Mouse (Mus musculus): ENCODE data around the gene Rasl12. TPM values are rescaled to one million over a fixed set of nuclear protein-coding genes. Genes with fewer than 3 reads are reported as not detected.
A peak's percentile ranks its signal among the peaks of the same experiment; 100 is the strongest.

Rasl12 gene
- polyA plus RNA-seq, 1 experiment, result 4.4 TPM

DNA sequence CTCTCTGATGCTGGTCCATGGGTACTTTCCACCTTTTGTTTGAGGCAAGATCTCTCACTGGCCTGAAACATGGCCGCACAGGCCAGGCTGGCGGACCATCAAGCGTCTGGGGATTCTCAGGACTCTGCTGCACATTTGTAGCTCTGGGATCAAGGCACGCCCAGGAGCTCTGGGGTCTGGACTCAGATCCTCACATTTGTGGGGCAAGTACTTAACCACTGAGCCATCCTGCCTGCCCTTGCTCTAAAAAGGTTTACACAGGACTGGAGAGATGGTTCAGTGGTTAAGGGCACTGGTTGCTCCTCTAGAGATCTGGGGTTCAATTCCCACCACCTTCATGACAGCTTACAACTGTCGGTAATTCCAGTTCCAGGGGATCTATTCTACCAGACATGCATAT lies 32.6 kb downstream of the Rasl12 start:
- TF ChIP-seq CTCF (IDR thresholded peaks at IDR 0.05; ENCODE audit: extremely low read depth, insufficient read depth, low read length) (no peak), POLR2A (IDR thresholded peaks at IDR 0.05; ENCODE audit: extremely low read depth, insufficient read depth, low read length) (no peak)
- Histone ChIP-seq H3K4me3 (ENCODE audit: insufficient read depth, low read length) (no peak overlapping the region), H3K4me1 (ENCODE audit: control insufficient read depth, insufficient read depth, low read length) (no peaks in the 10 kb centered on the region), H3K27ac (ENCODE audit: insufficient read depth, low read length) (no peak overlapping the region)

DNA sequence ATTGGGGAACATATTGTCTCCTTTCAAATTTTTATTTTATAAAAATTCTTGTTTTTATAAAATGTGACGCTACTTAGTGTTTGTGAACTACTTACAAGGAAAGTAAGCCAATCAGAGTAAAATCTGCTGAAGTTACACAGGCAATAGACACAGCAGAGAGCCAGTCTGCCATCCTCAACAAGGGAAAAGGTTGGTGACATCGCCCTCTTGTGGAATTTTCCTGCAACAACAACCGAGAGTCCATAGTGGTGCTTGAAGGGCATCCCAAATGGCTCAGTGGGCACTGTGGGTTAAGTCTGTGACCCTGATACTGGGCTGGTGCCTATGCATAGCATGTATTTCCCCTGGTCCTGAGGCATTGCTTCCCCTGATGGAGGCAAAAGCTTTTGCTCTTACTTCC lies 33.9 kb downstream of the Rasl12 start:
- Histone ChIP-seq H3K4me3 (ENCODE audit: insufficient read depth, low read length) (no peak overlapping the region), H3K27ac (ENCODE audit: insufficient read depth, low read length) (no peak overlapping the region), H3K4me1 (ENCODE audit: control insufficient read depth, insufficient read depth, low read length) (peaks cover 4% of the 10 kb centered on the region)
- peak; percentile 95 for TF ChIP-seq CTCF (IDR thresholded peaks at IDR 0.05; ENCODE audit: extremely low read depth, insufficient read depth, low read length)
- TF ChIP-seq POLR2A (IDR thresholded peaks at IDR 0.05; ENCODE audit: extremely low read depth, insufficient read depth, low read length), result no peak

DNA sequence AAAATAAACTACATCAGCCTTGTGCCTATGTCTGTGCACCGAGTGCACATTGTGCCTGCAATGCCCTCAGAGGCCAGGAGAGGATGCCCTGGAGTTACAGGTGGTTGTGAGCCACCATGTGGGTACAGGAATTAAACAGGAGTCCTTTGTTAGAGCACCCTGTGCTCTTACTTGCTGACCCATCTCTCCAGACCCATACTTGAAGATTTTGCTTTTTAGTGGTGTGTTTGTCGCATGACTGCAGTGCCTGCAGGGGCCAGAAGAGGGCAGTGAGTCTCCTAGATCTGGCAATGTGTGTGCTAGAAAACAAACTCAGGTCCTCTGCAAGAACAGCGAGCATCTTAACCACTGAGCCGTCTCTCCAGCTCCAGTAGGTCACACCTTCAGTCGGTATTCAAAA lies 35.8 kb downstream of the Rasl12 start:
- no peak overlapping the region for H3K4me3 ChIP-seq (ENCODE audit: insufficient read depth, low read length)
- peaks cover 4% of the 10 kb centered on the region for H3K4me1 ChIP-seq (ENCODE audit: control insufficient read depth, insufficient read depth, low read length)
- H3K27ac ChIP-seq (ENCODE audit: insufficient read depth, low read length), result no peak overlapping the region
- peak; percentile 36 for TF ChIP-seq CTCF (IDR thresholded peaks at IDR 0.05; ENCODE audit: extremely low read depth, insufficient read depth, low read length)
- TF ChIP-seq POLR2A (IDR thresholded peaks at IDR 0.05; ENCODE audit: extremely low read depth, insufficient read depth, low read length), result no peak

DNA sequence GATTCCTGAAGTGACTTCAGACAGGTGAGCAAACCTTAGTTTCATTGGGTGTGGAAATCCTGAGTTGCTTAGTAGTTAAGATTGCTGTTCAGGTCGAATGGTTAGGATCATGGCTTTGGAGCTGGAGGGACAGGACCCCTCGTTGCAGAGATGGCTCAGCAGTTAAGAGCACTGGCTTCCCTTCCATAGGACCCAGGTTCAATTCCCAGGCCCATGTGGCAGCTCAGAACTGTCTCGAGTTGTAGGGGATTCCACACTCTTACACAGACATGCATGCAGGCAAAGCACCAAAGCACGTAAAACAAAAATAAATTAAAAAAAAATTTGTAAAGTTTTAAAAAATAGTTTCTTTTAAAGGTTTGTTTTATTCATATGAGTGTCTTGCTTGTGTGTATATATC lies 36.9 kb downstream of the Rasl12 start:
- no peak for TF ChIP-seq CTCF (IDR thresholded peaks at IDR 0.05; ENCODE audit: extremely low read depth, insufficient read depth, low read length)
- no peak for TF ChIP-seq POLR2A (IDR thresholded peaks at IDR 0.05; ENCODE audit: extremely low read depth, insufficient read depth, low read length)
- no peak overlapping the region for H3K27ac ChIP-seq (ENCODE audit: insufficient read depth, low read length)
- H3K4me1 ChIP-seq (ENCODE audit: control insufficient read depth, insufficient read depth, low read length), result peaks cover 4% of the 10 kb centered on the region
- peak overlapping the region; percentile 52; the same call in 1 of the 2 replicates for H3K4me3 ChIP-seq (ENCODE audit: insufficient read depth, low read length)

DNA sequence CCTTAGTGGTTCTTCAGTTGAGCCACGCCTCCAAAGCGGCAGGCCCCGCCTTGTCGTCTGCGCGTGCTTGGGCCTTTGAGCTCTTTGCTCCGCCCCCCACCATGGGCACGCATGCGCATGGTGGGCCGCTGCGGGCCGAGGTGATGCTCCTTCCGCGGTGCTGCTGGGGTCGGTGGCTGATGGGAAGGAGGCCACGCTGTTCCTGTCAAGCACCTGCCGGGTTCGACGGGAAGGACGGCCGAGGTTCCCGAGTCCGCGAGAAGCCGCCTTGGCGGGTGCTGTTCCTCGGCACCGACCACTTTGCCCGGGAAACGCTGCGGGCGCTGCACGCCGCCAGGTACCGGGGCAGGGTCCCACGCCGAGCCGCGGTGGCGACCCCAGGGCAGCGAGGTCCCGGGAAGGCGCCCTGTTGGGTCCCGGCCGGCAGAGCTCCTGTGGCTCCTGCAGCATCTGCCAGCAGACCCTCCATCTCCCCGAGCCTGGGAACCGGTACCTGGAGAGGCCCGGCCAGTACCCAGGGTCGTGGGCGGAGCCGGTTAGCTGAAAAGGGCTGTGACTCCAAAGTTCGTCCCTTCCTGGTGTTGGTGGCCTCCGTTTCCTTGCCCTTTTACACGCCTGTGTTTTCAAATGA lies 37.5 kb downstream of the Rasl12 start, which contains the start of gene Mtfmt:
TSS of gene Mtfmt (plus strand) at position 112 of the 631 bp plus-strand sequence.
- Histone ChIP-seq H3K4me1 (ENCODE audit: control insufficient read depth, insufficient read depth, low read length) (peaks cover 4% of the 10 kb centered on the region), H3K4me3 (ENCODE audit: insufficient read depth, low read length) (peak within 1 kb of the TSS; percentile 52), H3K27ac (ENCODE audit: insufficient read depth, low read length) (no peak within 1 kb of the TSS)
- TF ChIP-seq CTCF (IDR thresholded peaks at IDR 0.05; ENCODE audit: extremely low read depth, insufficient read depth, low read length) (no peak), POLR2A (IDR thresholded peaks at IDR 0.05; ENCODE audit: extremely low read depth, insufficient read depth, low read length) (peak; percentile 92; the same call in 1 of the 2 replicates)

DNA sequence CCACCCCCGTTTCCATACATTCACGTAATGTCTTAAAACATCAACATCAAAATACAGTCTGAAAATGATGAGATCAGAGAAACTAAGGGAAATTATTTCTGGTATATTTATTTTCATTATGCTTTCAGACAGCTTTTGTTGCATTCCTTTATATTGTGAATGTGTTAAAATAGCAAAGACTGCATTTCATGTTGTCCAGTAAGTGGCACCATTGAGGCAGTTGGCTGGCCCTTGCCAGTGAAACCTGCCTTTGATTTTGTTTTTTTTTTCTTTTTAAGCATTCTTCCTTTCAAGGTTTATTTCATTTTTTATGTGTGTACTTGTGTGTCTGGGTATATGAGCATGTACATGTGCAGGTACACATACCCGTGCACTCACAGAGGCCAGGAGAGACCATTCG lies 46.4 kb downstream of the Rasl12 start:
- Histone ChIP-seq H3K27ac (ENCODE audit: insufficient read depth, low read length) (no peak overlapping the region), H3K4me3 (ENCODE audit: insufficient read depth, low read length) (no peak overlapping the region), H3K4me1 (ENCODE audit: control insufficient read depth, insufficient read depth, low read length) (no peaks in the 10 kb centered on the region)
- TF ChIP-seq CTCF (IDR thresholded peaks at IDR 0.05; ENCODE audit: extremely low read depth, insufficient read depth, low read length) (no peak), POLR2A (IDR thresholded peaks at IDR 0.05; ENCODE audit: extremely low read depth, insufficient read depth, low read length) (no peak)

DNA sequence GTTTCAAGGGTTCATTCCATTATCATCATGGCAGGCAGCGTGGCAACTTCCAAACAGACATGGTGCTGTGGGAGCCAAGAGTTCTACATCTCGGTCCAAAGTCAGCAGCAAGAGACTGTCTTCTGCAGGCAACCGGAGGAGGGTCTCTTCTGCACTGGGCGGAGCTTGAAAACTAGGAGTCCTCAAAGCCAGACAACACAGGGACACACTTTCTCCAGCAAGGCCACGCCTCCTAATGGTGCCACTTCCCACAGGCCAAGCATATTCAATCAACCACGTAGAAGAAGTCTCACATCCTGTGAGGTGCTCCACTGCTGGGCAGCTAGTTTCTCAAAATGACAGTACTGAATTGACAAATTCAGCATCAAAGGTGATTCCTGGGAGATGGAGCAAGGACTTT lies 49.6 kb downstream of the Rasl12 start:
- H3K4me1 ChIP-seq (ENCODE audit: control insufficient read depth, insufficient read depth, low read length), result no peaks in the 10 kb centered on the region
- TF ChIP-seq POLR2A (IDR thresholded peaks at IDR 0.05; ENCODE audit: extremely low read depth, insufficient read depth, low read length) (no peak), CTCF (IDR thresholded peaks at IDR 0.05; ENCODE audit: extremely low read depth, insufficient read depth, low read length) (no peak)
- H3K4me3 ChIP-seq (ENCODE audit: insufficient read depth, low read length), result no peak overlapping the region
- H3K27ac ChIP-seq (ENCODE audit: insufficient read depth, low read length), result no peak overlapping the region

DNA sequence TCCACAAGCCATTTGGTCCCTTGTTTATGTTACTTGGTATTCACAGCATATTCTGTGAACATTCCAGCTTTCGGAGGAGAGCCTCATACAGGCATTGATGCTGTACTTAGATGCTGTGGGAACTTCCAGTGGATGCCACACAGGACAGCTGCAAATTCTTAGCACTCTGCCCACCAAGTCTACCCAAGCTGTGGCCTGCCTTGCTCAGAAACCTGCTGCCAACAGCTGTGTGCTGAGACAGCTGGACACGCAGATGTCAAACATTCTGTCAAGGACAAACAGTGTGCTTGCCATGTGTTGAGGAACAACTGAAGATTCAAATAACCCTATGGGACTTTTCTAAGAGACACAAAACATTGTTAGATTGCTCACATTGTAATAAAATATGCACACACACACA lies 60.7 kb downstream of the Rasl12 start:
- Histone ChIP-seq H3K27ac (ENCODE audit: insufficient read depth, low read length) (no peak overlapping the region), H3K4me1 (ENCODE audit: control insufficient read depth, insufficient read depth, low read length) (peaks cover 6% of the 10 kb centered on the region), H3K4me3 (ENCODE audit: insufficient read depth, low read length) (no peak overlapping the region)
- TF ChIP-seq CTCF (IDR thresholded peaks at IDR 0.05; ENCODE audit: extremely low read depth, insufficient read depth, low read length) (no peak), POLR2A (IDR thresholded peaks at IDR 0.05; ENCODE audit: extremely low read depth, insufficient read depth, low read length) (no peak)

DNA sequence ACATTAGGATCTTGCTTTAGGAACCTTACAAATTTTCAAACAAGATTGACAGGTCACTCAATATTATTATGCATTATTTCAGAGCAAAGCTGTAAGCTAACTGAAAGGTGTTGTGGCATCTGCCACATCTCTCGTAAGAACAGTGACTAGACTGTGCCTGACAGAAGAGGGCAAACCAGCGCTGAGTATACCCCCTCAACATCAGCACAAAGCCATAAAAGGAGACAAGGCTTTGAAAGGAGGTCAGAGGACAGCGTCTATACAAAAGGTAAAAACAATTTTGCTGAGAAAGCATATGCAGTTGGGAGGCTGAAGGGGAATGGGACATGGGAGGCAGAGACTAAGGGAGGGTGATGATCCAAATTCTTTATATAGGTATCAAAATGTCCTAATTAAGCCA lies 61.9 kb downstream of the Rasl12 start:
- no peak for TF ChIP-seq POLR2A (IDR thresholded peaks at IDR 0.05; ENCODE audit: extremely low read depth, insufficient read depth, low read length)
- no peak for TF ChIP-seq CTCF (IDR thresholded peaks at IDR 0.05; ENCODE audit: extremely low read depth, insufficient read depth, low read length)
- Histone ChIP-seq H3K27ac (ENCODE audit: insufficient read depth, low read length) (peak overlapping the region; percentile 58; the same call in 1 of the 2 replicates), H3K4me1 (ENCODE audit: control insufficient read depth, insufficient read depth, low read length) (peaks cover 6% of the 10 kb centered on the region), H3K4me3 (ENCODE audit: insufficient read depth, low read length) (peak overlapping the region; percentile 68)

DNA sequence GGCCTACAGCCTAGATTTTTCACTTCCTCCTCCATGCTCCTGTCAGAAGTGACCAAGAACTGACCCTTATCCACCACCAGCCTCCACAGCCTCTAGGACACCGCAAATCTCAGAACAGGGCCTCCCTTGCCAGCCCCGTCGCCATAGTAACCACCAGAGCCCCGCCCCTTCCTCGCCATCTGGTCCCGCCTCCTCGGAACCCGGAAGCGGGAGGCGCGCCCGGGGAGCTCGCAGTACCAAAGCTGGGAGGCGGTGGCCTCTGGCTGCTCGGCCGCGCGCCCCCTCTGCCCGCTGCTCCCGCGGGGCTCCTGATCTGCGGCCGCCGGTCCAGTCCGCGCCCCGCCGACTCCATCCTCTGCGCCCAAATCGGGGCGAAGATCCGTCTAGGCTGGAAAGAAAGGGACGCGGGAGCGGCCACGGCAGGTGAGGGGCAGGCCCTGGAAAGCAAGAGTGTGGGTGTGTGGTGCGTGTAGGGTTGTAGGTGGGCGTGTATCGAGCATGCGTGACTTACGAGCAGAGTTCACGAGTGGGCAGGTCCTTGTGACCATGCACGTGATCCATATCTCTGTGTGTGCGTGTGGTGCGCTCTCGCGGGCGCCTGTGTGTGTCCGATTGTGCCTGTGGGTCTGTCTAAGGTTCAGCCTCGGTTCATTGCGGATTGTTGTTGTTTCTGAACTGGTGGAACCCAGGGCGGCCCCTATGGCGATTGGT lies 62.6 kb downstream of the Rasl12 start, which contains the start of gene Spg21:
TSS of gene Spg21 (plus strand) at position 216 of the 711 bp plus-strand sequence.
- TF ChIP-seq CTCF (IDR thresholded peaks at IDR 0.05; ENCODE audit: extremely low read depth, insufficient read depth, low read length) (no peak), POLR2A (IDR thresholded peaks at IDR 0.05; ENCODE audit: extremely low read depth, insufficient read depth, low read length) (peak; percentile 62)
- H3K27ac ChIP-seq (ENCODE audit: insufficient read depth, low read length), result peak within 1 kb of the TSS; percentile 60; the same call in 1 of the 2 replicates
- H3K4me3 ChIP-seq (ENCODE audit: insufficient read depth, low read length), result peak within 1 kb of the TSS; percentile 68
- peaks cover 6% of the 10 kb centered on the region for H3K4me1 ChIP-seq (ENCODE audit: control insufficient read depth, insufficient read depth, low read length)

All from cortical plate, adult 2 months (tissue).